Mouse (Mus musculus) megakaryocyte, embryonic 14.5 days (primary cell): ENCODE data around the gene Prkch. TPM values are rescaled to one million over a fixed set of nuclear protein-coding genes. Genes with fewer than 3 reads are reported as not detected.

ENCODE experiments used
- H3K27me3 ChIP-seq: replicated peaks from 2 replicates; pipeline ENCODE3; 2012; ENCODE audit warnings: inconsistent platforms
- H3K36me3 ChIP-seq: replicated peaks from 2 replicates; pipeline ENCODE3; 2012; ENCODE audit warnings: low read length, inconsistent platforms, mixed read lengths
- H3K4me1 ChIP-seq: 2 replicates; pipeline ENCODE4 v1.6.1; 2012; ENCODE audit warnings: inconsistent platforms
- H3K4me3 ChIP-seq: replicated peaks from 2 replicates; pipeline ENCODE3; 2012; ENCODE audit warnings: moderate library complexity, mild to moderate bottlenecking, inconsistent platforms
- H3K9me3 ChIP-seq: 2 replicates; pipeline ENCODE4 v1.6.1; 2012; ENCODE audit warnings: inconsistent platforms
- FLI1 ChIP-seq: IDR thresholded peaks from 2 replicates; pipeline ENCODE4 v1.6.1; 2012; ENCODE audit warnings: low read length, inconsistent platforms, mixed read lengths
- GATA1 ChIP-seq: IDR thresholded peaks from 3 replicates; pipeline ENCODE4 v1.6.1; 2012; ENCODE audit warnings: mixed read lengths, low read length, inconsistent platforms, borderline replicate concordance
- polyA plus RNA-seq: library from polyadenylated mRNA; stranded (reverse); fragments of >175 nt; gene quantifications from 2 replicates; pipeline ENCODE4 v1.2.3, GENCODE M21; 2012; ENCODE audit warnings: low replicate concordance; ENCODE audit not compliant: insufficient read depth

Prkch gene
- polyA plus RNA-seq, 1 experiment: 0.82 TPM

DNA sequence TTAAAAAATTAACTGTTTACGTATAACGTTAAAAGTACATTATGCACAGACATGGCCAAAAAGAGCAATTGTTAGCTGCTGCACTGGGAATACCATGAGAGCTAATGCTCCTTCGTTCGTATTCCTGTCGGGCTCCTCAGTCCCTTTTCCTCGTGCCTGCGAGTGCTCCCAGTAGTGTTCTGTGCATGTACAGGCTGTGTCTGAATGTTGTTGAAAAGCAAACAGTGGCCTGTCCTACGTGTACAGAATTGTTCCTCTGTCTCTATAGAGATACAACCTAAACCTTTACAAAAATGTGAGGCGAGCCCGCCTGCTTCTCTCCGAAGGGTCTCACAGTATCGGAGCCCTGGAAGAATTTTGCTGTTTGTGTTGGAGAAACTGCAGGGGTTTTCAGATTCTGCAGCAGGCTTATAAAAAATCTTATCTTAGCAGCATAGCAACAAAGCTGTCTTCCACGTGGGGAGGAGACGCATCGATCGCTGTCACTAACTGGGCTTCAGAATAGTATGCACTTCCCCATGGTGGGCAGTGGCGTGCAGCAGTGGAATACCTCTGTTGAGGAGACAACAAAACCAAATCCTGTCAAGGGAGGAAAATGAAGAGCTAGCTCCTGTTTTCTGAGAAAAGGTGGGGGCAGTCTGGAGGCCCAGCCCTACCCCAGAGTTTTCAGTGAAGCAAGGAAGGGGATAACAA is 147.4 kb downstream of the Prkch start:
- no peak overlapping the region for H3K4me3 ChIP-seq
- no peaks in the 10 kb centered on the region for H3K9me3 ChIP-seq
- peaks cover 2% of the 10 kb centered on the region for H3K27me3 ChIP-seq
- H3K36me3 ChIP-seq: no peaks in the 10 kb centered on the region
- TF ChIP-seq GATA1 (no peak), FLI1 (no peak)
- H3K4me1 ChIP-seq: 0 out of 2 replicates have a peak, but pooled peaks cover 4% of the 10 kb centered on the region

DNA sequence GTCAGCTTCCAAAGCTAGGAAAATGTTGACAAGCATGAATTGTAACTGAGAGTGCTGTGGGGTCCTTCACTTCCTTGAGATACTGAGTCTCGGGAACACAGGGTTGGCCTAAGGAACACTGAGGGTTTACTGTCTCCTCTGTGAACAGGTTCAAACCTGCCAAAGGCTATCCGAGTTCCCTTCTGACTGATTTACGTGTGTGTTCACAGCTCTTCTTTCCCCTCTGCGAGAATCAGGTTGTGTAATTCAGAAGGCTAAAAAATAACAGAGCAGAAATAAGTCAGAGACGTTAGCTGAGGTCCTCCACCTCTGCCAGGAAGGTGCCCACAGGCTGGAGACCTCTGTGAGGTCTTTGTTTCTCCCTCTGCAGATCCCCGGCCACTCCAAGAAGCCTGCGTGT is 148.3 kb downstream of the Prkch start:
- peaks cover 4% of the 10 kb centered on the region for H3K27me3 ChIP-seq
- H3K9me3 ChIP-seq: no peaks in the 10 kb centered on the region
- 0 out of 2 replicates have a peak, but pooled peaks cover 4% of the 10 kb centered on the region for H3K4me1 ChIP-seq
- TF ChIP-seq FLI1: no peak
- no peak for TF ChIP-seq GATA1
- no peak overlapping the region for H3K4me3 ChIP-seq
- no peaks in the 10 kb centered on the region for H3K36me3 ChIP-seq

DNA sequence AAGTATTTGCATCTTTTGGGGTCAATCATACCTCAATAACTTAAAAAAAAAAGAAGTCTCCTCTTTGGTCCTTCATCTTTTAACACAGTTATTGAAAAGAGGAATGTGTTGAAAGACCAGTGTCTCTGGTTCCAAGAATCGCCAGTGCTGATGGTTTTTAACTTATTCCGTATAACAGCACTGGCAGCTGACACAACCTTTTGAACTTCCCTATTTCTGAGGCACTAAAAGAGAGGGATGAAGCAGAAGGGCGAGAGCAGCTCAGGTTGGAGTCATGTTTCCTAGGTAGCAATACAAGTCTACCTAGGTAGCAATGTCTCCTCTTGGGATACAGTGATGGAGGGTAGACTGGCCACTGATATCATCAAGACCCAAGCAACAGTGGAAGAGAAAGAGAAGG is 152.3 kb downstream of the Prkch start:
- peaks cover 6% of the 10 kb centered on the region for H3K27me3 ChIP-seq
- no peaks in the 10 kb centered on the region for H3K9me3 ChIP-seq
- TF ChIP-seq GATA1 (no peak), FLI1 (no peak)
- 0 out of 2 replicates have a peak, but pooled peaks cover 4% of the 10 kb centered on the region for H3K4me1 ChIP-seq
- no peak overlapping the region for H3K4me3 ChIP-seq
- H3K36me3 ChIP-seq: no peaks in the 10 kb centered on the region

DNA sequence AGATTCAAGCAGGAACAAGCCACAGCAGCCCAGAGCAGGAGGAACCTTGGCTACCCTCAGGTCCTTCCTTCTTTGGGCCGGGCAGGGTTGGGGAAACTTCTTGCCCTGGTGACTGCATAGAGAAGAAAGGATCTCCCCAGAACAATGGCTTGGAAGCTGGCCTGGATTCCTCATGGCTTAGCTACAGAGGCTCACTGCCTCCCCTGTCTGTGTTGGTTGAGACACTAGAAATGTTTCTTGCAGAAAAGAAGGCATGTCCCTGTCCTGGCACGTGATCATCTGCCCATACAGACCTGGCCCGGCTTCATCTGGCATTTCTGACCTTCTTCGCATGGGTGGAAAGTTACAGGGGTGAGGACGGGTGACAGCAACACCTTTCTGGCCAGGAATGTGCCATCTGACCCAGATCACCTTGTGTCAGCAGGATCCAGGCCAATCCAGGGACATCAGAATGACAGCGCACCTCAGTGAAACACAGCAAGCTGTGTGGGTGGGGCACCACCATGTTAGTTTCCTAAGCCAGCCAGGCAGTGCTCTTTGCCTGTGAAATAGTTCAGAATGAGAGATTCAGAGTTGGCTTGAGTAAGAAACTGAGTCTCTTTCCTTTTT is 155.1 kb downstream of the Prkch start:
- Histone ChIP-seq H3K36me3 (no peaks in the 10 kb centered on the region), H3K4me3 (no peak overlapping the region), H3K9me3 (no peaks in the 10 kb centered on the region), H3K27me3 (peaks cover 6% of the 10 kb centered on the region), H3K4me1 (peaks cover 7% of the 10 kb centered on the region)
- TF ChIP-seq FLI1: no peak
- TF ChIP-seq GATA1: no peak

DNA sequence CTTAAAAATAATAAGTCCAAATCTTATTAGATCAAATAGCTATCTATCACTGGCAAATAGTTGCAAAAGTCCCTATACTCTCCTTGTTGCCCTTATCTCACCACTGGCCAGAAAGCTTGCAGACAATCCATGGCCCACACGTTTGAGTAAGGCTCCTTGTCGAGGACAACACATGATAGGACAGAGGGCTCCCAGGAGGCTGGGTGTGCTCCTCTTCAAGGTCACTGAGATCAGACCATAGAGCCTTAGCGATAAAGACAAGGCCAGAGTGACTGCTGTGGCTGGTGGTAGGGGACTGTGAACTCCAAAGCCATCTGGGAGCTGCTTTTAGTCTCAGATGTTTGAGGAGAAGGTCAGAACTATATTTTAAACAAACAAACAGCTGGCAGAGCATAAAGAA is 158.0 kb downstream of the Prkch start:
- Histone ChIP-seq H3K36me3 (no peaks in the 10 kb centered on the region), H3K4me1 (peaks cover 7% of the 10 kb centered on the region), H3K9me3 (no peaks in the 10 kb centered on the region), H3K4me3 (no peak overlapping the region), H3K27me3 (peaks cover 4% of the 10 kb centered on the region)
- TF ChIP-seq GATA1 (no peak), FLI1 (no peak)

DNA sequence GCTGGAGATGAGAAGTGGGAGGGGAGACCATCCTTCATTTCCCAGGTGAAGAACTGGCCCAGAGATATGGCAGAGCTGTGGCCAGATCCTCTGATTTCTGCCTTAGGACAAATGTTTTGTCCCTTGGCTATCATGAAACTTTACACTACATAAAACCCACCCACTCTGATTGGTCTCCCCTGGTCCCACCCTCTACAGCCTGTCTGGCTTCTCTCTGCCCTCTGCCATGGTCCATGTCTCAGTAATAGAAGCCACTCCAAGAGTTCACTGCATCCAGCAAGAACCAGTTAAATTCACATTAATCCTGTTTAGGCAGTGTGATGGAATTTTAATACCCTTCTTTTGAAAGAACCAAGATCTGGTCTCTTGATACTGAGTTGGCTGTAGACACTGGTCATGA is 158.5 kb downstream of the Prkch start:
- TF ChIP-seq GATA1 (no peak), FLI1 (no peak)
- peaks cover 7% of the 10 kb centered on the region for H3K4me1 ChIP-seq
- no peaks in the 10 kb centered on the region for H3K9me3 ChIP-seq
- H3K36me3 ChIP-seq: no peaks in the 10 kb centered on the region
- H3K27me3 ChIP-seq: peaks cover 4% of the 10 kb centered on the region
- H3K4me3 ChIP-seq: no peak overlapping the region

DNA sequence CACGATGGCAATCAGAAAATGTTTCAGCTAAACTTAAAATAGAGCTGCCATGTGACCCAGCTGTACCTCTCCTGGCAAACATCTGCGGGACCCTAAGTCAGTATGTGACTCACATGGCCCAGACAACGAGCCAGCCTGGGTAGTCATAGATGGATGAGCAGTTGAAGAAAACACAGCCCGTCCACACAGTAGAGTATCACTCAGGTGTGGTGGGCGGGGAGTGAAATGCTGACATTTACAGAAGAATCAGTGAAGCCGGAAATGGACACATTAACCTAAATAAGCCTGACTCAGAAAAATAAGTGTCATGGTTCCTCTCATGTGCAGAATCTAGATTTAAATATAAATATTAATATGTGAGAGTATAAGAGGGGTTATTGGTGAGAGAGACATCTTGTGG is 161.5 kb downstream of the Prkch start:
- no peaks in the 10 kb centered on the region for H3K36me3 ChIP-seq
- no peak for TF ChIP-seq FLI1
- TF ChIP-seq GATA1: no peak
- peaks cover 2% of the 10 kb centered on the region for H3K27me3 ChIP-seq
- no peaks in the 10 kb centered on the region for H3K9me3 ChIP-seq
- H3K4me3 ChIP-seq: no peak overlapping the region
- H3K4me1 ChIP-seq: peaks cover 7% of the 10 kb centered on the region

DNA sequence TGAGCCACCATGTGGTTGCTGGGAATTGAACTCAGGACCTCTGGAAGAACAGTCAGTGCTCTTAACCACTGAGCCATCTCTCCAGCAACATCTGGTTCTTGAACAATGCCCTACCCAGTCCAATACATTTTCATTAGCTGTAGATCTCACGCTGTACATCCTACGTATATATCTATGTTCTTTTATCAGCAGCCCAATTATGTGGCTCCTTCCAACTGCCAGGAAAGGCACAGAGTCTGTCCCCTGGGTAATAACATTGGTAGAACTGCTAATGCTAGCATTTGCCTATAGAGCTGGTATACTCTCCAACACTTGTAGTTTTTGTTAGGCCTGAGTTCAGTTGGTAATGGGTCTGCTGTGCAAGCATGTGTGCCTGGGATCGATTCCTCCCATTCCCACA is 163.8 kb downstream of the Prkch start:
- Histone ChIP-seq H3K4me3 (no peak overlapping the region), H3K36me3 (no peaks in the 10 kb centered on the region), H3K9me3 (no peaks in the 10 kb centered on the region), H3K4me1 (peaks cover 7% of the 10 kb centered on the region), H3K27me3 (no peaks in the 10 kb centered on the region)
- TF ChIP-seq FLI1: no peak
- TF ChIP-seq GATA1: no peak

DNA sequence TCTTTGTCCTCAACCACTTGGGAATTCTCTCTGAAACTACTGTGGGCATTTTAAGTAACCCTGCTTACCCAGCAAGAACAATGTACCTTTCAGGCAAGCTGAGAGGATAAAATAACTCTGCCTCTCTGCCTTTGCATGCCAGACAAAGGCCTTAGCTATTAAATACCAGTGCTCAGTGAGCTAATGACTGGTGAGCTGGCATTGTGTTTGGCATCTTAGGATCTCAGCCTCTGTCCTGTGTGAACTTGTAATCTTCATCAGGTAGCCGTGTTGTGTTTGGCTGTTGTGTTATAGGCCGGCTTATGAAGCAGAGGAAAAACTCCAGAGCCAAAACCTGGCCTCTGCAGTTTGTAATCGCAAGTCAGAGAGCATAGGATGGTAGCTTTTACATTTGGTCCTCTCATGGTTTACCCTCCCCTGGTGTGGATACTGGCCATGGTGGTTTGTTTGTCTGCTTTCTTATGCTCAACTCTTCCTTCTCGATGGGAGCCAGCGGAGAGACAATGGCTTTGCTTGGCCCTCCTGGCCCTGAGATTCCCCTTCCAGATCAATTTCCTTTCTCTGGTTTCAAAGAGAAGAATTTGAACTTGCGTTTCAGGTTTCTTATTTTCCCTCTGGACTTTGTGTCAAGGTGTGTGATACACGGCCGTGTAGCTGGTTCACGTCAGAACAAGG is 170.0 kb downstream of the Prkch start:
- TF ChIP-seq GATA1: no peak
- TF ChIP-seq FLI1: no peak
- H3K36me3 ChIP-seq: no peaks in the 10 kb centered on the region
- peaks cover 3% of the 10 kb centered on the region; the same call in 1 of the 2 replicates for H3K4me1 ChIP-seq
- H3K9me3 ChIP-seq: no peaks in the 10 kb centered on the region
- H3K4me3 ChIP-seq: no peak overlapping the region
- H3K27me3 ChIP-seq: no peaks in the 10 kb centered on the region

DNA sequence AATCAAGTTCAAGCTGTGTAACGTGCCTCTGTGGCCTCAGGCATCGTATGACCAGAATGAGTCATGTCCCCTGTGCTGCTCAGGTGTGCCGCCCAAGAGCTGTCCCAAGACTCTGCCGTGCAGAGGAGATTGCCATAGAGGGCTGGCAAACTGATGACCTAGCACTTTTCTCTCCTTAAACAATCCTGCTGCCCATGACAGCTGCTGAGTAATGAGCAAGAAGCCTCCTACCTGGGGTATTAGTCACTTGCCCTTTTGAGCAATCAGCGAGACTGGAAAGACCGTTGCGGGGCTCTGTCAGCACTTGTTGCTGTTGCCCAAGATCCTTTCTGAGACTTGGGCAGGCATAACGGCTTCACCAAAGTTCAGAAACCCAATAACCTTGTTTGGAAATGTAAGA is 171.1 kb downstream of the Prkch start:
- Histone ChIP-seq H3K27me3 (no peaks in the 10 kb centered on the region), H3K4me1 (peaks cover 3% of the 10 kb centered on the region; the same call in 1 of the 2 replicates), H3K4me3 (no peak overlapping the region), H3K36me3 (no peaks in the 10 kb centered on the region), H3K9me3 (no peaks in the 10 kb centered on the region)
- TF ChIP-seq GATA1 (no peak), FLI1 (no peak)
